Mouse (Mus musculus) layer of hippocampus, adult 11-12 months (tissue): ENCODE measurements around the gene Wnt6.
"Not testable (repeated sequence)": the region's sequence is repeated elsewhere in the genome, so short reads cannot be mapped to it uniquely, and the experiment has no call there.

Source experiments
- DNase-seq: peaks from one replicate; pipeline ENCODE4 v3.0.0; 2022; ENCODE audit warnings: low spot score

The Wnt6 gene

DNA sequence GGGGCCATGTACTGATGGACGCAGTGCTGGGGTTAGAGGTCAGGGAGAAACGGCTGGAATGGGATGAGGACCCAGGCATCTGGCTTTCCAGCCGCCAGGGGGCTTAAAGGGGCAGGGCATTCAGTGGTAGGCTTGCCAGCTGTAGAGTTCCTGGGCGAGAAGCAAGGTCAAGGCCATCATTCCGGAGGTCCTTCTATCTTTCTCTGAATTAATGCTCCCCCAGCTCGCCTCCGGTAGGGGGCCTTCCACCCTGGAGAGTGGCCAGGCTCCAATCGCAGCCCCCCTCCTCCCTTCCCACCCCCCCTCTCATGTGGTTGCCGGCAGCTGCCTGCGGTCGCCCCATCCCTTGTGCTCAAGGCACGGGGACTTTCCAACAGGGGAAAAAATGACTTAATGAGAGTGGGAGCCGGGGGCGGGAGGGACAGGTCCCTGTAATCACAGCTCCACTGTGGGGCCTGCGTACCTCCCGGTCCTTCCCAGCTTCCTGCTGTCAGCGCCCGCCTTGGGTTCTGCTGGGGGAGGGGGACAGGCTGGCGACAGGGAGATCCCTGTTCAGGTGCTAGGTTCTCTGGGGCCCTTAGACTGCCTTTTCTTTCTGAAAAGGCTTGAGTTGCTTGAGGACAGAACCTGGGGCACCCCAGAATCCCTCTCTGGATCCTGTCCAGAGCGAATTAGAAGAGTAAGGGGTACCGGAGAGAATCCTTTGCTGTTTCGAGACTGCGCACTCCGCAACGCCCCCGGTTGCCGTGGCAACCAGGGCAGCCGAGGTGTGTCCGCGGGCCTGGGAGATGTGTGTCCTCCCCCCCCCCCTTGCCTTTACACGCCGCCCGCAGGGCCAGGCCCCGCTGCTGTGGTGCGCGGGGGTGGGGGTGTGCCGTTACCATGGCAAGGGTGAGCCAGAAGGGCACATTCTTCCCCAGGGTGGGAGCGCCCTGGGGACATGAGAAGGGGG, 34.9 kb downstream of the Wnt6 start:
- DNase-seq, result peak; percentile 46

DNA sequence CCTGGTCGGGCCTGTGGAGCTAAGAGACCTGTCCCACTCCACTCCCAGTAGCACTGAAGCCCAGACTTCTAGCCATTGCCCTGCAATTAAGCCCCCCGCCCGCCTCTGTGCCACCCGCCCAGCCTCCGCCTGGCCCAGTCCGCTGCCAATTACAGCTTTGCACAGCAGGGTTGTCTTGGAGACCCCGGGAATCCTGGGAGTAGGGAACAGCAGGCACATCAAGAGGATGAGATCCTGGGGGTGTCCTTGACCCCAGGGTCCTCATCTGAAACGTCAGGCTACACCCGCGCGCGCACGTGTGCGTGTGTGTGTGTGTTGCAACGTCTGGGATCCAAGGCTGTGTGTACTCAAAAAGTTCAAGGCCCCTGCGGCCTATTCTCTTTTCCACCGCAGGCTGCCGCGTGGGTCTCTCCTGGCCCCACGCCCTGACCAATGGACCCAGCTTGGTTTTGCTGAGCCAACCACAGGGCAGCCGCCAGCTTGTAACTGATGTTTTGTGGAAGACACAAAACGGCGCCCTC, 35.9 kb downstream of the Wnt6 start:
- DNase-seq, result no peak

DNA sequence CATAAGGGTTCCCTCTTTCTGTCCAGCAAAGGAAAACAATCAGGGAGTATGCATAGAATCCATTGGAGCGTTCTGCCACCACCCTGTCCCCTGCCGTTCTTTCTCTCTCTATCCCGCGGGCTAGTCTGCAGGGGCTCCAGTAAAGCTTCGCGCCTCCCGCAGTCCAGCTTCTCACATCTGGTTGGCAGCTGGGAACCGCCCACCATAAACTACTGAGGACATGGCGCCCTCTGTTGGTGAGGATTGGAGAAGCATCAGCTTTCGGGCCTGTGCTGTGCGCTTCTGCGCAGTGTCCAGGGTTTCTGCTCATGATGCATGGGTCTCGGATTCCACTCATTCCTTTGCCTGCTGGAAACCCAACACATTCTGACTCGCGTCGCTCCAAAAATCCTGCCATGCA, 36.4 kb downstream of the Wnt6 start:
- DNase-seq, result peak; percentile 92

DNA sequence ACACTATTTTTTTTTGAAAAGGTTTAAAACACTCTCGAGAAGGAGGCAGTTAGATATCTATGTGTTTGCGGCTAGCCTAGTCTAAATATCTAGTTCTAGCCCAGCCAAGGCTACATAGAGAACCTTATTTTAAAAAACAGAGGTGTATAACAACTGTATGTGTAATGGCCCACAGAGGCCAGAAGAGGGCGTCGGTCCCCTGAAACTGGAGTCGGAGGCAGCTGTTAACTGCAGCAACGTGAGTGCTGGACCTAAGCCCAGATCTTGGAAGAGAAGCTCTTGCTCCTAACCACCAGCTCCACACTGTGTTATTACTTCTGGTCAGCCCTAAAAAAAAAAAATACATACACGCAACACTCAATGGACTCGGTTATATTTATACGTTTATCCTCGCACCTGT, 37.3 kb downstream of the Wnt6 start:
- no peak for DNase-seq

DNA sequence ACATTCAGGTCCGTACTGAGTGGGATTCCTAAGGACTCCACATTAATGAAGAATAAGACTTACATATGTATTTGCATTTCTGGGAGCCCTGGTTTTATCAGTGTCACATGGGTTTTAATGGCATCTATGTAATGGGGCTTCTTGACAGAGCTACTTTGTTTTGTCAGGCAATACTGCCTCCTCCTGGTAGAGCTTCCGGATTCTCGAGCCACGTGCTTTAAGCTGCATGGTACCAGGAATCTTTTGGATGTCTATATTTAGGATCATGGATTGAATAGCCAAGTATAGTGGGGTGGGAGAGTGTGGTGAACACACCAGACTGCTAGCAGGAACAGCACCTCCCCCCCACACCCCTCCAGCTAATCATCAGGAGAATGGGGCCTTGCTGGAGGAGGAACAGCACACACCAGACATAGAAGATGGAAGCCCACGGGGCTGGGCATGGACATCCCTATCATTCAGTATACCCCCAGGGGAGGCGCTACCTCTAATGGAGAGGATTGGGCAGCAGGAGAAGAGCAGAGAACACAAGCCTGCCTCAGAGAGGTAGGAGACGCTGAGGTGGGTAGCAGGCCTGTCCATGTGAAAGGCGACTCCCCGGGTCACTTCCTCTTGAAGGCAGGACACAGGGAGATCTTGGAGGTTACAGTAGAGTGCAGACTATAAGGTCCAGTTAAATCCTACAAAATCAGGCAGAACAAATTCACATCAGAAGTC, 43.4 kb downstream of the Wnt6 start:
- DNase-seq, result no peak

DNA sequence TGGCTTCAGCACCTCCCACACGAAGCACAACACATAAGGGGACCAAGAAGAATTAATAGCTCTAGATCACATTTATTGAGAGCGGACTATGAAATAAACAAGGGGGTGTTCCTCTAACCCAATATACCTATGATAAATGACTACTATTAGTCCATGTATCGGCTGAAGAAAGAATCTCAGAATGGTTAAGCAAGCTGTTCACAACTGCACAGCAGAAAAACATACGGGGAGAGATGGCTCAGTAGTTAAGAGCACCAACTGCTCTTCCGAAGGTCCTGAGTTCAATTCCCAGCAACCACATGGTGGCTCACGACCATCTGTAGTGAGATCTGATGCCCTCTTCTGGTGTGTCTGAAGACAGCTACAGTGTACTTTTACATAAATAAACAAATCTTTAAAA, 44.3 kb downstream of the Wnt6 start:
- DNase-seq, result not testable (repeated sequence)

DNA sequence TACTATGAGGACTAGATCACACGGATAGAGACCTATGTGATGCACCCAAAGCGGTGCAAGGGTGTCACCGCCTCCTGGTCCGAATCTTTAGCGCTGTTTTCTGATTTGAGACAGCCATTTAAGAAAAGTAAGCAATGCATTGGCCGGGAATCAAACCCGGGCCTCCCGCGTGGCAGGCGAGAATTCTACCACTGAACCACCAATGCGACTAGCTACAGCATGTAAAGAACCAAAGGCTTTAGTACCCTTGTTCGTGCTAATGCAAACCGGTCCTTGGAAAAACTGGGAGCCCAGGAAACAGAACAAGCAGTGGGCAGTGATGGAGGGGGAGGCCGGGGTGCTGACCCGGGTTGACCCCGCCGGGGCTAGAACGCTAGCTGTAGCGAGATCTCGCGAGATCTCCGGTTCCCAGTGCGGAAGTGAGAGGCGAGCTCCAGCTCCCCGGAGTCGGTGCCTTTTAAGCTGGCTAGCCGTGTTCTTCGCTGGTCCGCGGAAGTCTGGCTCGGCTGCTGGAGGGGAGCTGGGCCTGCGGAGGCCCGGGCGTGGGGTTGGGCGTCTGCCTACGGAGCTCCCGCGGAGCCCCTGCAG, 45.0 kb downstream of the Wnt6 start:
- DNase-seq, result peak; percentile 90

DNA sequence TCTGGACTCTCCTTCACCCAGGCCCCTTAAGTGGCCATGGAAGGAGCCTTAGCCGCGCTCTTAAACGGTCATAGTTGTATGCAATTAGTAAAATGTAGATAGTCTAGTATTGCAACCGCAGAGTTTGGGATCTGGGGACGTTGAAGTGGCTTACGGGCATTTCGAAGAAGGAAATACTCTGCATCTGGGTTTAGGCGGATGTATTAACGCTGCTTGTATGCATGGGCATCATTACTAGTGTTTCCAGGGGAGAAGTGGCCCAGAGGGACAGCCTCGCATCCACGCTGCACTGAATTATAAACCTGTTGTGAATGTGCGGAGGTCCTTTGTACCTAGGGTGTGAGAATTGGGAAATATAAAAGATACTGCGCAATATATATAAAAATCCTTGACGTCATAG, 45.5 kb downstream of the Wnt6 start:
- no peak for DNase-seq

DNA sequence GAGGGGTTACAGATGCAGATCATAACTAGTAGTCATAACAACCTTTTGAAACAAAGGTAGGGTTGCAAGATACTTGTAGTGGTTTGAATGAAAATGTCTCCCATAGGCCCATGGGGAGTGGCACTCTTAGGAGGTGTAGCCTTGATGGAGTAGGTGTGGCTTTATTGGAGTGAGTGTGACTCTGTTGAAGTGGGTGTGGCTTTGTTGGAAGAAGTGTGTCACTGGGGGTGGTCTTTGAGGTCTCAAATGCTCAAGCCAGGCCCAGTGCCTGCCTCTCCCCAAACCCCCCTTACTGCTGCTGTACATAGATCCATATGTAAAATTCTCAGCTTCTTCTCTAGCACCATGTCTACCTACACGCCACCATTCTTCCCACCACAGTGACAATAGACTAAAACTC, 46.8 kb downstream of the Wnt6 start:
- DNase-seq, result no peak

DNA sequence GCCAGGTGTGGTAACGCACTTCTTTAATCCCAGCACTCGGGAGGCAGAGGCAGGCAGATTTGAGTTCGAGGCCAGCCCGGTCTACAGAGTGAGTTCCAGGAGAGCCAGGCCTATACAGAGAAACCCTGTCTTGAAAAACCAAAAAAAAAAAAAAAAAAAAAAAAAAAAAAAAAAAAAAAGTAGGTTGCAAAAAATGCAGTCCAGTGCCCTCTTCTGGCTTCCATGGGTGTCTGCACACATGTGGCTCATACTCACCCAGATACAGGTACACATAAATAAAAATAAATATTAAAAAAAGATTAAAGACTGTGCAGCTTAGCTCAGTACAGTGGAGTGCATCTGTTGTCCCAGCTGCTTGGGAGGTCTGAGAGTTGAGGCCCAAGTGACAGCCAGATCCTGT, 51.9 kb downstream of the Wnt6 start:
- DNase-seq, result not testable (repeated sequence)

DNA sequence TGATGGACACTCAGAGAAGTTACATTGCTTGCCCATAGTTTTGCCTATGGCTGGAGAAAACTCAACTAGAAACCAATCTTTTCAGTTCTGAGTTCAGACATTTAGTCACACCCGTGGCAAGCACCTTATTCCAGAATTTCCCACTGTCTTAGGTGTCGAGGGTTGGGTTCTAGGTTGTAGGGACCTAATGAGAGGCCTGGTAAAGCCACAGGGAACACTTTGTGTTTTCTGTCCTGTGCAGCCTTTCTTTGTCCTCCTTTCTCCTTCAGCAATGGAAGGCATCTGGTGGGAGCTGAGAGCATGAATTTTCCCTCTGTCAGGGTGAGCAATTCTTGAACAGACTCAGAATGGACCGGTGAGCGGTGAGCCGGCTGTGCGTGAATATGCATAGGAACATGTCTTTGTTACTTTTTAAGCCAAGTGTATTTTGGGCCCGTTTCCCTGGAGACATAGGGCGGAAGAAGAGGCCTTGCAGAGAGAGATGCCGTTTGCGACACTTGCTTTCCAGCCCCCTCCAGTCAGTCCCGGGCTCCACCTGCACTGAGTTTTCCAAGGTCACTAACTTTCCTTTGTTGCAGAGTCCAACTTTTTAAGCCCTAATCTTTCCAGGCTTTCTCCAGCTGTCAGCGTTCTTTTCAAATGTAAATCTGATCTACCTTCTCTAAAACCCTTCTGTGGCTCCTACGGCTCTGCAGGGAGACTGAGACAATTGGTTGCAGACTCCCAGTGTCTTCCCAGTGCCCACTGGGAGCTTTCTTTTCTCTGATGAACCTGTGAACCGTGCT, 53.0 kb downstream of the Wnt6 start:
- DNase-seq, result peak; percentile 65

DNA sequence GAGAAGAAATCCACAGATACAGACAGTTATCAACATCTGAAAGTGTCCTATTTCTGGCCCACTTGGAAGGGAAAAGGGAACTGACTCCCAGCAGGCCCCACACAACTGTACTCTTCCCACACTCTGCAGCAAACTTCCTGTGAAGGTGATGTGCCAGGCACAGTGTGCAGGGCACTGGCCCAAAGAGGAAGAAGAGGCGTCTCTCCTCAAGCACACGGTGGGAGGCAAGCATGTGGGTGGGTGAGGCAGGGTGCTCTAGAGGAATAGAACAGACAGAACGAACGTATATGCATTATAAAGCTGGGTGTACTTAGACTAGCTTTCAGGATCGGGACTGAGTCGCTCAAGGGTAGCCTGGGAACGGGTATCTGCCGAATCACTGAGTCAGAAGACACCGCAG, 58.4 kb downstream of the Wnt6 start:
- DNase-seq, result no peak

DNA sequence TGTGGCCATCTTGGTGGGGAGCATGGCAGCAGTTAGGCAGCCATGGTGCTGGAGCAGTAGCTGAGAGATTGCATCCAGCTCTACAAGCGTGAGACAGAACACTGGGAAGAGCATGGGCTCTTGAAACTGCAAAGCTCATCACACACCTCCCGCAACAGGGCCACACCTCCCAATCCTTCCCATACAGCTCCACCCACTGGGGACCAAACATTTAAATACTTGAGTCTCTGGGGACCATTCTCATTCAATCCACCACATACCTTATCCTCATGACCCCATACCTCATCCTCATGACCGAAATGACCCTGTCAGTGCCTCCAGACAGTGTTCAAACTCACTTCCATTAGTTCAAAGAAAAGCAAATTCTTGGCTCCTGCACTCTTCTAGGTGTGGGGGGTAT, 61.6 kb downstream of the Wnt6 start:
- DNase-seq, result no peak
